Mouse (Mus musculus): ENCODE measurements around the gene Txndc8. TPM values are rescaled to one million over a fixed set of nuclear protein-coding genes. Genes with fewer than 3 reads are reported as not detected.

The Txndc8 gene
- total and polyA plus RNA-seq, 2 experiments from 2014 or later: not detected

- no peaks in the 10 kb centered on the region for H3K9me3 ChIP-seq (ENCODE audit: low read length)
- H3K4me2 ChIP-seq (ENCODE audit: low read depth): peak within 1 kb of the TSS; percentile 81
- peak within 1 kb of the TSS; percentile 73 for H3K9ac ChIP-seq
- TF ChIP-seq CTCF (IDR thresholded peaks at IDR 0.05; ENCODE audit: low read depth): no peak; the same call in none of the 2 replicates
- H3K4me1 ChIP-seq (ENCODE audit: insufficient read depth): no peaks in the 10 kb centered on the region; the same call in 1 of the 2 replicates
- DNase-seq (peak; percentile 97), ATAC-seq (peak; percentile 96)
- H3K27me3 ChIP-seq (ENCODE audit: insufficient read depth, low read length): no peaks in the 10 kb centered on the region
- H3K27ac ChIP-seq (ENCODE audit: low read depth, low read length): peak within 1 kb of the TSS; percentile 86
- peak within 1 kb of the TSS; percentile 76 for H3K4me3 ChIP-seq (ENCODE audit: low read depth, low read length)
- WGBS: 1% methylated on average over 71 of the region's 71 CpGs
- H3K36me3 ChIP-seq (ENCODE audit: insufficient read depth): peaks cover 2% of the 10 kb centered on the region; the same call in 1 of the 2 replicates
These were observed 52.6 kb downstream of the Txndc8 start, which contains the start of gene Txn1 for GRCm38 (mm10) chr4:57956029-57956960. TSS of gene Txn1 (minus strand) at chr4:57956411.

- Histone ChIP-seq H3K4me1 (ENCODE audit: insufficient read depth) (no peaks in the 10 kb centered on the region; the same call in 1 of the 2 replicates), H3K36me3 (ENCODE audit: insufficient read depth) (peaks cover 8% of the 10 kb centered on the region), H3K27ac (ENCODE audit: low read depth, low read length) (peak overlapping the region; percentile 86), H3K27me3 (ENCODE audit: insufficient read depth, low read length) (no peaks in the 10 kb centered on the region), H3K9ac (peak overlapping the region; percentile 73), H3K4me2 (ENCODE audit: low read depth) (peak overlapping the region; percentile 81), H3K9me3 (ENCODE audit: low read length) (no peaks in the 10 kb centered on the region), H3K4me3 (ENCODE audit: low read depth, low read length) (peak overlapping the region; percentile 76)
- TF ChIP-seq CTCF (IDR thresholded peaks at IDR 0.05; ENCODE audit: low read depth): peak; percentile 28; the same call in 1 of the 2 replicates
- 2% methylated on average over 25 of the region's 25 CpGs for WGBS
- peak; percentile 28 for ATAC-seq
- no peak for DNase-seq
These were observed 53.4 kb downstream of the Txndc8 start for GRCm38 (mm10) chr4:57955544-57955958.

GRCm38 (mm10) chr4:57954991-57955390 lies 53.9 kb downstream of the Txndc8 start:
- Histone ChIP-seq H3K36me3 (ENCODE audit: insufficient read depth) (peaks cover 14% of the 10 kb centered on the region), H3K9me3 (ENCODE audit: low read length) (no peaks in the 10 kb centered on the region), H3K27me3 (ENCODE audit: insufficient read depth, low read length) (no peaks in the 10 kb centered on the region), H3K27ac (ENCODE audit: low read depth, low read length) (no peak overlapping the region), H3K4me2 (ENCODE audit: low read depth) (peak overlapping the region; percentile 81), H3K4me1 (ENCODE audit: insufficient read depth) (no peaks in the 10 kb centered on the region; the same call in 1 of the 2 replicates), H3K4me3 (ENCODE audit: low read depth, low read length) (peak overlapping the region; percentile 76), H3K9ac (peak overlapping the region; percentile 73)
- DNase-seq: no peak
- TF ChIP-seq CTCF (IDR thresholded peaks at IDR 0.05; ENCODE audit: low read depth): no peak
- 62% methylated on average over 8 of the region's 8 CpGs for WGBS
- ATAC-seq: no peak

GRCm38 (mm10) chr4:57954580-57954979 lies 54.3 kb downstream of the Txndc8 start:
- H3K9me3 ChIP-seq (ENCODE audit: low read length): no peaks in the 10 kb centered on the region
- H3K9ac ChIP-seq: no peak overlapping the region
- TF ChIP-seq CTCF (IDR thresholded peaks at IDR 0.05; ENCODE audit: low read depth): no peak
- DNase-seq: no peak
- ATAC-seq: no peak
- H3K4me2 ChIP-seq (ENCODE audit: low read depth): peak overlapping the region; percentile 81
- no peaks in the 10 kb centered on the region for H3K27me3 ChIP-seq (ENCODE audit: insufficient read depth, low read length)
- H3K4me1 ChIP-seq (ENCODE audit: insufficient read depth): no peaks in the 10 kb centered on the region; the same call in 1 of the 2 replicates
- H3K27ac ChIP-seq (ENCODE audit: low read depth, low read length): no peak overlapping the region
- H3K36me3 ChIP-seq (ENCODE audit: insufficient read depth): peaks cover 18% of the 10 kb centered on the region
- WGBS: 56% methylated on average over 6 of the region's 6 CpGs
- no peak overlapping the region for H3K4me3 ChIP-seq (ENCODE audit: low read depth, low read length)

GRCm38 (mm10) chr4:57953796-57954195 lies 55.1 kb downstream of the Txndc8 start:
- Histone ChIP-seq H3K9ac (no peak overlapping the region), H3K27ac (ENCODE audit: low read depth, low read length) (no peak overlapping the region), H3K36me3 (ENCODE audit: insufficient read depth) (peaks cover 25% of the 10 kb centered on the region), H3K4me1 (ENCODE audit: insufficient read depth) (no peaks in the 10 kb centered on the region; the same call in 1 of the 2 replicates), H3K27me3 (ENCODE audit: insufficient read depth, low read length) (no peaks in the 10 kb centered on the region), H3K9me3 (ENCODE audit: low read length) (no peaks in the 10 kb centered on the region), H3K4me3 (ENCODE audit: low read depth, low read length) (no peak overlapping the region), H3K4me2 (ENCODE audit: low read depth) (no peak overlapping the region)
- ATAC-seq (no peak), DNase-seq (no peak)
- no peak for TF ChIP-seq CTCF (IDR thresholded peaks at IDR 0.05; ENCODE audit: low read depth)
- WGBS: 92% methylated on average over 7 of the region's 7 CpGs

GRCm38 (mm10) chr4:57952891-57953290 lies 56.0 kb downstream of the Txndc8 start:
- no peak for ATAC-seq
- H3K4me1 ChIP-seq (ENCODE audit: insufficient read depth): no peaks in the 10 kb centered on the region; the same call in 1 of the 2 replicates
- no peak overlapping the region for H3K27ac ChIP-seq (ENCODE audit: low read depth, low read length)
- H3K4me2 ChIP-seq (ENCODE audit: low read depth): no peak overlapping the region
- H3K9ac ChIP-seq: no peak overlapping the region
- 96% methylated on average over 1 of the region's 1 CpGs for WGBS
- peaks cover 30% of the 10 kb centered on the region for H3K36me3 ChIP-seq (ENCODE audit: insufficient read depth)
- no peaks in the 10 kb centered on the region for H3K27me3 ChIP-seq (ENCODE audit: insufficient read depth, low read length)
- DNase-seq: no peak
- no peak for TF ChIP-seq CTCF (IDR thresholded peaks at IDR 0.05; ENCODE audit: low read depth)
- H3K4me3 ChIP-seq (ENCODE audit: low read depth, low read length): no peak overlapping the region
- no peaks in the 10 kb centered on the region for H3K9me3 ChIP-seq (ENCODE audit: low read length)

GRCm38 (mm10) chr4:57952416-57952815 lies 56.5 kb downstream of the Txndc8 start:
- Histone ChIP-seq H3K4me3 (ENCODE audit: low read depth, low read length) (no peak overlapping the region), H3K36me3 (ENCODE audit: insufficient read depth) (peaks cover 34% of the 10 kb centered on the region), H3K9me3 (ENCODE audit: low read length) (no peaks in the 10 kb centered on the region), H3K4me1 (ENCODE audit: insufficient read depth) (no peaks in the 10 kb centered on the region; the same call in 1 of the 2 replicates), H3K4me2 (ENCODE audit: low read depth) (no peak overlapping the region), H3K9ac (no peak overlapping the region), H3K27ac (ENCODE audit: low read depth, low read length) (no peak overlapping the region), H3K27me3 (ENCODE audit: insufficient read depth, low read length) (no peaks in the 10 kb centered on the region)
- TF ChIP-seq CTCF (IDR thresholded peaks at IDR 0.05; ENCODE audit: low read depth): no peak
- no peak for ATAC-seq
- over 99% methylated on average over 3 of the region's 3 CpGs for WGBS
- DNase-seq: no peak
